Mouse (Mus musculus) fibroblast of lung, adult 2 months (primary cell): ENCODE measurements at regions not wholly inside any gene's neighbourhood (a gene's known extent, or its start where the extent isn't known, plus 50 kb on each side); places are given as distances from the start of the nearest gene placed in this dataset.

Experiments
- DNase-seq: peaks from one replicate; pipeline ENCODE4 v3.0.0-alpha.2; 2011; ENCODE audit warnings: low read depth

GRCm38 (mm10) chr13:101625922-101626321 lies 142.1 kb downstream of the Pik3r1 start:
- no peak for DNase-seq

- DNase-seq, result no peak
Observed at GRCm38 (mm10) chr13:101624179-101624581, 143.8 kb downstream of the Pik3r1 start.

GRCm38 (mm10) chr13:101622649-101623048 lies 145.4 kb downstream of the Pik3r1 start:
- no peak for DNase-seq

- DNase-seq, result no peak
Observed at GRCm38 (mm10) chr13:101620660-101621059, 147.4 kb downstream of the Pik3r1 start.

GRCm38 (mm10) chr13:101619154-101619553 lies 148.9 kb downstream of the Pik3r1 start:
- no peak for DNase-seq

- no peak for DNase-seq
Observed at GRCm38 (mm10) chr13:101612786-101613185, 155.2 kb downstream of the Pik3r1 start.

GRCm38 (mm10) chr13:101611725-101612124 lies 156.3 kb downstream of the Pik3r1 start:
- DNase-seq, result no peak

GRCm38 (mm10) chr13:101606184-101606730 lies 161.8 kb downstream of the Pik3r1 start:
- DNase-seq, result no peak

- DNase-seq, result no peak
Observed at GRCm38 (mm10) chr13:101605685-101606084, 162.3 kb downstream of the Pik3r1 start.

GRCm38 (mm10) chr13:101605051-101605450 lies 163.0 kb downstream of the Pik3r1 start:
- DNase-seq, result no peak

GRCm38 (mm10) chr13:101598126-101598485 lies 169.9 kb downstream of the Pik3r1 start:
- no peak for DNase-seq

- DNase-seq, result no peak
Observed at GRCm38 (mm10) chr13:101597243-101598125, 170.5 kb downstream of the Pik3r1 start.

- no peak for DNase-seq
Observed at GRCm38 (mm10) chr13:101594511-101595175, 173.4 kb downstream of the Pik3r1 start.

GRCm38 (mm10) chr13:101592355-101592754 lies 175.7 kb downstream of the Pik3r1 start:
- DNase-seq, result no peak

GRCm38 (mm10) chr13:101588905-101589304 lies 179.1 kb downstream of the Pik3r1 start:
- DNase-seq, result no peak

- no peak for DNase-seq
Observed at GRCm38 (mm10) chr13:101586787-101587186, 181.2 kb downstream of the Pik3r1 start.

GRCm38 (mm10) chr13:101576481-101576880 lies 191.5 kb downstream of the Pik3r1 start:
- no peak for DNase-seq

GRCm38 (mm10) chr13:101572809-101573590 lies 195.0 kb downstream of the Pik3r1 start:
- no peak for DNase-seq

- DNase-seq, result no peak
Observed at GRCm38 (mm10) chr13:101572246-101572645, 195.8 kb downstream of the Pik3r1 start.

GRCm38 (mm10) chr13:101570034-101570433 lies 198.0 kb downstream of the Pik3r1 start:
- DNase-seq, result no peak

- no peak for DNase-seq
Observed at GRCm38 (mm10) chr13:101568985-101569631, 198.9 kb downstream of the Pik3r1 start.

- no peak for DNase-seq
Observed at GRCm38 (mm10) chr13:101565323-101565722, 202.7 kb downstream of the Pik3r1 start.
